17 mouse cellular contexts compared by ENCODE assay signal in genomic region chr19:3896208-3896607, GRCm38 (mm10). TPM values are rescaled to one million over a fixed set of nuclear protein-coding genes. Genes with fewer than 3 reads are reported as not detected.
A peak's percentile ranks its signal among the peaks of the same experiment; 100 is the strongest.
DNase-seq lines count a peak whose midpoint lies in the region; ATAC-seq and TF ChIP-seq lines count a peak whose summit lies in the region.
"Had no signal": no experiment of that assay in that cellular context is flagged by ENCODE, and none has a peak within 500 bp of the region (broad histone marks: within the 10 kb centered on the region; RNA-seq: fewer than 3 reads in every experiment).

No protein-coding gene starts in this region.

- no peak overlapping the region for H3K9ac ChIP-seq in forebrain, postnatal 0 days
- H3K9ac ChIP-seq in forebrain, embryonic 13.5 days, result no peak overlapping the region
- no peak overlapping the region for H3K9ac ChIP-seq in hindbrain, embryonic 13.5 days
- no peak overlapping the region for H3K9ac ChIP-seq in midbrain, embryonic 14.5 days (replicated peaks; ENCODE audit: low read length)
- H3K9ac ChIP-seq: liver, embryonic 12.5 days; lung, embryonic 15.5 days had no signal

- DNase-seq in forebrain, postnatal 0 days, result no peak
- DNase-seq in embryonic facial prominence, embryonic 10.5 days (ENCODE audit: low spot score), result no peak
- DNase-seq in midbrain, embryonic 14.5 days, result no peak
- no peak for DNase-seq in adrenal gland, postnatal 10 days
- no peak for DNase-seq in embryo, embryonic 11 days
- DNase-seq in gastrocnemius, adult 18-20 months (ENCODE audit: low spot score), result no peak
- DNase-seq: adrenal gland, adult 2 months; cerebellum, adult 11 months; cerebellum, postnatal 14 days; heart, adult 2 months; thymus, adult 2 months had no signal

- 93% methylated on average over 10 of the region's 10 CpGs for WGBS in forebrain, postnatal 0 days
- 93% methylated on average over 10 of the region's 10 CpGs for WGBS in forebrain, embryonic 13.5 days
- WGBS in embryonic facial prominence, embryonic 10.5 days, result 93% methylated on average over 10 of the region's 10 CpGs
- WGBS in hindbrain, embryonic 13.5 days, result 90% methylated on average over 10 of the region's 10 CpGs
- 94% methylated on average over 10 of the region's 10 CpGs for WGBS in midbrain, embryonic 14.5 days

- no peak overlapping the region for H3K4me3 ChIP-seq in forebrain, postnatal 0 days (ENCODE audit: low read depth, low read length)
- no peak overlapping the region for H3K4me3 ChIP-seq in forebrain, embryonic 13.5 days
- no peak overlapping the region; the same call in 1 of the 2 replicates for H3K4me3 ChIP-seq in embryonic facial prominence, embryonic 10.5 days
- H3K4me3 ChIP-seq in hindbrain, embryonic 13.5 days, result no peak overlapping the region
- no peak overlapping the region for H3K4me3 ChIP-seq in midbrain, embryonic 14.5 days (replicated peaks; ENCODE audit: low read depth, low read length)
- H3K4me3 ChIP-seq: heart, adult 2 months; liver, embryonic 12.5 days; lung, embryonic 15.5 days had no signal

- peaks cover 57% of the 10 kb centered on the region for H3K36me3 ChIP-seq in forebrain, postnatal 0 days (ENCODE audit: insufficient read depth)
- peaks cover 58% of the 10 kb centered on the region for H3K36me3 ChIP-seq in forebrain, embryonic 13.5 days (ENCODE audit: poor library complexity, severe bottlenecking)
- peaks cover 89% of the 10 kb centered on the region for H3K36me3 ChIP-seq in embryonic facial prominence, embryonic 10.5 days (replicated peaks)
- peaks cover 55% of the 10 kb centered on the region for H3K36me3 ChIP-seq in hindbrain, embryonic 13.5 days
- peaks cover 48% of the 10 kb centered on the region for H3K36me3 ChIP-seq in midbrain, embryonic 14.5 days (ENCODE audit: control insufficient read depth, insufficient read depth, low read length)

- 0 out of 2 replicates have a peak overlapping the region, but pooled peaks have one; percentile 15 for H3K27ac ChIP-seq in forebrain, postnatal 0 days (ENCODE audit: low read depth, low read length)
- H3K27ac ChIP-seq in forebrain, embryonic 13.5 days, result no peak overlapping the region
- 0 out of 2 replicates have a peak overlapping the region, but pooled peaks have one; percentile 7 for H3K27ac ChIP-seq in embryonic facial prominence, embryonic 10.5 days (replicated peaks)
- peak overlapping the region; percentile 71 for H3K27ac ChIP-seq in hindbrain, embryonic 13.5 days
- H3K27ac ChIP-seq in midbrain, embryonic 14.5 days (replicated peaks; ENCODE audit: low read depth, low read length), result 0 out of 2 replicates have a peak overlapping the region, but pooled peaks have one; percentile 46
- H3K27ac ChIP-seq: heart, adult 2 months; liver, embryonic 12.5 days; lung, embryonic 15.5 days; macrophage had no signal

- no peaks in the 10 kb centered on the region for H3K9me3 ChIP-seq in forebrain, postnatal 0 days (ENCODE audit: low read length)
- H3K9me3 ChIP-seq in forebrain, embryonic 13.5 days (replicated peaks), result no peaks in the 10 kb centered on the region
- no peaks in the 10 kb centered on the region for H3K9me3 ChIP-seq in embryonic facial prominence, embryonic 10.5 days
- no peaks in the 10 kb centered on the region for H3K9me3 ChIP-seq in hindbrain, embryonic 13.5 days
- H3K9me3 ChIP-seq in midbrain, embryonic 14.5 days (ENCODE audit: control insufficient read depth, low read length), result no peaks in the 10 kb centered on the region
- H3K9me3 ChIP-seq: liver, embryonic 12.5 days; lung, embryonic 15.5 days had no signal

- ATAC-seq in forebrain, postnatal 0 days, result no peak
- ATAC-seq in forebrain, embryonic 13.5 days, result no peak
- ATAC-seq in hindbrain, embryonic 13.5 days (ENCODE audit: low FRiP score), result no peak
- no peak for ATAC-seq in midbrain, embryonic 14.5 days (ENCODE audit: low FRiP score, low TSS enrichment)

- no peak for TF ChIP-seq CTCF in forebrain, postnatal 0 days (IDR thresholded peaks at IDR 0.05; ENCODE audit: low read depth)

- H3K4me2 ChIP-seq in forebrain, postnatal 0 days (ENCODE audit: low read depth), result no peak overlapping the region
- no peak overlapping the region for H3K4me2 ChIP-seq in forebrain, embryonic 13.5 days
- H3K4me2 ChIP-seq in hindbrain, embryonic 13.5 days, result no peak overlapping the region
- no peak overlapping the region for H3K4me2 ChIP-seq in midbrain, embryonic 14.5 days (ENCODE audit: low read length)
- H3K4me2 ChIP-seq: liver, embryonic 12.5 days; lung, embryonic 15.5 days had no signal

- H3K4me1 ChIP-seq in forebrain, postnatal 0 days (ENCODE audit: insufficient read depth), result no peaks in the 10 kb centered on the region
- peaks cover 10% of the 10 kb centered on the region for H3K4me1 ChIP-seq in forebrain, embryonic 13.5 days
- H3K4me1 ChIP-seq in embryonic facial prominence, embryonic 10.5 days, result peaks cover 10% of the 10 kb centered on the region
- peaks cover 15% of the 10 kb centered on the region for H3K4me1 ChIP-seq in hindbrain, embryonic 13.5 days (replicated peaks)
- no peaks in the 10 kb centered on the region for H3K4me1 ChIP-seq in midbrain, embryonic 14.5 days (ENCODE audit: control insufficient read depth, insufficient read depth, low read length)
- H3K4me1 ChIP-seq: liver, embryonic 12.5 days; lung, embryonic 15.5 days had no signal

- H3K27me3 ChIP-seq in forebrain, postnatal 0 days (ENCODE audit: insufficient read depth, low read length), result no peaks in the 10 kb centered on the region
- no peaks in the 10 kb centered on the region for H3K27me3 ChIP-seq in forebrain, embryonic 13.5 days
- no peaks in the 10 kb centered on the region for H3K27me3 ChIP-seq in embryonic facial prominence, embryonic 10.5 days (replicated peaks; ENCODE audit: low read depth, poor library complexity, severe bottlenecking)
- H3K27me3 ChIP-seq in hindbrain, embryonic 13.5 days, result no peaks in the 10 kb centered on the region
- no peaks in the 10 kb centered on the region for H3K27me3 ChIP-seq in midbrain, embryonic 14.5 days (ENCODE audit: control insufficient read depth, insufficient read depth, low read length)
- H3K27me3 ChIP-seq: CH12.LX; liver, embryonic 12.5 days; lung, embryonic 15.5 days had no signal

RNA-seq across cellular contexts. Expression of gene Tcirg1, which starts 10.7 kb away (rescaled TPM):
- 21.4 and 23.5 TPM in 2 replicates for total RNA-seq in forebrain, postnatal 0 days (2014; rRNA removed)
- 9.3 and 9.9 TPM in 2 replicates for polyA plus RNA-seq in forebrain, postnatal 0 days (2015; fragmentation: Nextera tagmentation; extraction: Ambion mirVana)
- 10.4 and 11.3 TPM in 2 replicates for polyA plus RNA-seq in forebrain, embryonic 13.5 days (2015; fragmentation: Nextera tagmentation; extraction: Ambion mirVana)
- 28.0 and 28.8 TPM in 2 replicates for polyA plus RNA-seq in embryonic facial prominence, embryonic 10.5 days (2016; fragmentation: Nextera tagmentation; extraction: Ambion mirVana)
- 15.0 and 15.8 TPM in 2 replicates for polyA plus RNA-seq in hindbrain, embryonic 13.5 days (2015; fragmentation: Nextera tagmentation; extraction: Ambion mirVana)
- polyA plus RNA-seq in midbrain, embryonic 14.5 days (2014; fragmentation: Nextera tagmentation; extraction: Ambion mirVana), result 7.4 and 11.0 TPM in 2 replicates
- total RNA-seq in adrenal gland, postnatal 10 days (2021), result 10 to 100 TPM; 40.7 to 52.9 TPM
- total RNA-seq in gastrocnemius, adult 18-20 months (2021), result 1 to 10 TPM; 2.5 to 4.0 TPM

RNA-seq across cellular contexts. Expression of gene Ndufs8, which starts 16.4 kb away (rescaled TPM):
- total RNA-seq in forebrain, postnatal 0 days (2014; rRNA removed), result 137 and 148 TPM in 2 replicates
- polyA plus RNA-seq in forebrain, postnatal 0 days (2015; fragmentation: Nextera tagmentation; extraction: Ambion mirVana), result 261 and 281 TPM in 2 replicates
- 197 and 208 TPM in 2 replicates for polyA plus RNA-seq in forebrain, embryonic 13.5 days (2015; fragmentation: Nextera tagmentation; extraction: Ambion mirVana)
- 250 and 258 TPM in 2 replicates for polyA plus RNA-seq in embryonic facial prominence, embryonic 10.5 days (2016; fragmentation: Nextera tagmentation; extraction: Ambion mirVana)
- polyA plus RNA-seq in hindbrain, embryonic 13.5 days (2015; fragmentation: Nextera tagmentation; extraction: Ambion mirVana), result 261 and 264 TPM in 2 replicates
- 261 and 304 TPM in 2 replicates for polyA plus RNA-seq in midbrain, embryonic 14.5 days (2014; fragmentation: Nextera tagmentation; extraction: Ambion mirVana)
- total RNA-seq in adrenal gland, postnatal 10 days (2021), result 100 to 1,000 TPM; 409 to 436 TPM
- 100 to 1,000 TPM; 257 to 270 TPM for total RNA-seq in gastrocnemius, adult 18-20 months (2021)

RNA-seq across cellular contexts. Expression of gene Aldh3b1, which starts 33.4 kb away (rescaled TPM):
- 1.7 and 4.2 TPM in 2 replicates for total RNA-seq in forebrain, postnatal 0 days (2014; rRNA removed)
- polyA plus RNA-seq in forebrain, postnatal 0 days (2015; fragmentation: Nextera tagmentation; extraction: Ambion mirVana), result 3.6 and 4.1 TPM in 2 replicates
- polyA plus RNA-seq in forebrain, embryonic 13.5 days (2015; fragmentation: Nextera tagmentation; extraction: Ambion mirVana), result 1.1 TPM in 2 replicates
- polyA plus RNA-seq in embryonic facial prominence, embryonic 10.5 days (2016; fragmentation: Nextera tagmentation; extraction: Ambion mirVana), result 0.48 and 0.81 TPM in 2 replicates
- 1.9 and 2.1 TPM in 2 replicates for polyA plus RNA-seq in hindbrain, embryonic 13.5 days (2015; fragmentation: Nextera tagmentation; extraction: Ambion mirVana)
- 0.84 and 1.1 TPM in 2 replicates for polyA plus RNA-seq in midbrain, embryonic 14.5 days (2014; fragmentation: Nextera tagmentation; extraction: Ambion mirVana)
- total RNA-seq in adrenal gland, postnatal 10 days (2021), result 10 to 100 TPM; 50.9 to 71.0 TPM
- under 1 TPM; 0.62 to 0.83 TPM for total RNA-seq in gastrocnemius, adult 18-20 months (2021)

RNA-seq across cellular contexts. Expression of gene Unc93b1, which starts 38.8 kb away (rescaled TPM):
- 8.6 and 10.8 TPM in 2 replicates for total RNA-seq in forebrain, postnatal 0 days (2014; rRNA removed)
- 10.6 and 13.2 TPM in 2 replicates for polyA plus RNA-seq in forebrain, postnatal 0 days (2015; fragmentation: Nextera tagmentation; extraction: Ambion mirVana)
- 3.8 and 5.3 TPM in 2 replicates for polyA plus RNA-seq in forebrain, embryonic 13.5 days (2015; fragmentation: Nextera tagmentation; extraction: Ambion mirVana)
- polyA plus RNA-seq in embryonic facial prominence, embryonic 10.5 days (2016; fragmentation: Nextera tagmentation; extraction: Ambion mirVana), result 7.3 and 8.4 TPM in 2 replicates
- 10.1 and 13.2 TPM in 2 replicates for polyA plus RNA-seq in hindbrain, embryonic 13.5 days (2015; fragmentation: Nextera tagmentation; extraction: Ambion mirVana)
- 3.7 and 13.4 TPM in 2 replicates for polyA plus RNA-seq in midbrain, embryonic 14.5 days (2014; fragmentation: Nextera tagmentation; extraction: Ambion mirVana)
- 10 to 100 TPM; 42.5 to 47.5 TPM for total RNA-seq in adrenal gland, postnatal 10 days (2021)
- 1 to 10 TPM; 3.2 to 5.8 TPM for total RNA-seq in gastrocnemius, adult 18-20 months (2021)

RNA-seq across cellular contexts. Expression of gene Chka, which starts 44.6 kb away (rescaled TPM):
- total RNA-seq in forebrain, postnatal 0 days (2014; rRNA removed), result 67.0 and 69.4 TPM in 2 replicates
- polyA plus RNA-seq in forebrain, postnatal 0 days (2015; fragmentation: Nextera tagmentation; extraction: Ambion mirVana), result 49.4 and 53.9 TPM in 2 replicates
- polyA plus RNA-seq in forebrain, embryonic 13.5 days (2015; fragmentation: Nextera tagmentation; extraction: Ambion mirVana), result 53.1 and 54.8 TPM in 2 replicates
- polyA plus RNA-seq in embryonic facial prominence, embryonic 10.5 days (2016; fragmentation: Nextera tagmentation; extraction: Ambion mirVana), result 50.0 and 51.8 TPM in 2 replicates
- 52.9 TPM in 2 replicates for polyA plus RNA-seq in hindbrain, embryonic 13.5 days (2015; fragmentation: Nextera tagmentation; extraction: Ambion mirVana)
- polyA plus RNA-seq in midbrain, embryonic 14.5 days (2014; fragmentation: Nextera tagmentation; extraction: Ambion mirVana), result 50.2 and 51.8 TPM in 2 replicates
- 10 to 100 TPM; 46.6 to 53.1 TPM for total RNA-seq in adrenal gland, postnatal 10 days (2021)
- total RNA-seq in gastrocnemius, adult 18-20 months (2021), result 1 to 10 TPM; 1.4 to 3.0 TPM
